Mouse (Mus musculus): ENCODE measurements around the gene Rpsa. TPM values are rescaled to one million over a fixed set of nuclear protein-coding genes. Genes with fewer than 3 reads are reported as not detected.

Rpsa gene
- polyA plus RNA-seq, 1 experiment = 245 TPM

DNA sequence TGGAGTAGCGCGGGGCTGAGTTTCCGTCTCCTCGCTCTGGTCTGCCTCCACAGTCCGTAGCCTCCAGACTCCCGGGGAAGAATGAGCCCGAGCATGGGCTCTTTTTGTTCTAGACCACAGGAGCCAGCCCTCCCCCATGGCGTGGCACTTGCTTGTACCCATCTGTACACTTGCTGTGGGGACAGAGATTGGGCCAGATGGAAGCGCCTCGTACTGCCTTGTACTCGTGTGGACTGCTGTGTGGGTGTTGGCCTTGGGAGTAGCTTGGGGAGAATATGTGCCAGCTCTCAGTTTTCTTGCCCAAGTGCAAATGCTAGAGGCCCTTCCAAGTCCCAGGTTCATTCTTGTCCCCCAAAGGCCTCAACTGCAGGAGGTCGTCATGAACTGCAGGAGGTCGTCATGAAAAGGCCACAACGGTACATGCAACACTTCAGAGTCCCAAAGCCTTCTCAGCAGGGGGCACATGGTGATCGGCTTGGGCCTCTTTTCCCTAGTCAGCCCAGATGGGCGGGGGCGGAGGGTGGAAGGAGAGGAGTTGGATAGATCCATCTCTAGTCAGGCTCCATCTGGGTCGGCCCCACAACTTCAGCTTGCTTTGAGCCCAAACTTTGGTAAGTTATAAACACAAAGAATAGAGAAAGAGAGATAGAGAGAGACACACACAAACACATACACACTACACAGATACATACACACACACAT, 47.1 kb downstream of the Rpsa start:
- TF ChIP-seq GATA1 (IDR thresholded peaks at IDR 0.05; ENCODE audit: low read length) = no peak
- no peak for TF ChIP-seq TAL1 (IDR thresholded peaks at IDR 0.05; ENCODE audit: low read length)
- Histone ChIP-seq H3K36me3 (ENCODE audit: control insufficient read depth) (no peaks in the 10 kb centered on the region), H3K27me3 (ENCODE audit: control insufficient read depth) (peaks cover 2% of the 10 kb centered on the region; the same call in 1 of the 2 replicates), H3K4me1 (ENCODE audit: control insufficient read depth) (no peaks in the 10 kb centered on the region), H3K4me3 (replicated peaks) (no peak overlapping the region), H3K9me3 (ENCODE audit: control insufficient read depth, low read length) (peaks cover 23% of the 10 kb centered on the region)

DNA sequence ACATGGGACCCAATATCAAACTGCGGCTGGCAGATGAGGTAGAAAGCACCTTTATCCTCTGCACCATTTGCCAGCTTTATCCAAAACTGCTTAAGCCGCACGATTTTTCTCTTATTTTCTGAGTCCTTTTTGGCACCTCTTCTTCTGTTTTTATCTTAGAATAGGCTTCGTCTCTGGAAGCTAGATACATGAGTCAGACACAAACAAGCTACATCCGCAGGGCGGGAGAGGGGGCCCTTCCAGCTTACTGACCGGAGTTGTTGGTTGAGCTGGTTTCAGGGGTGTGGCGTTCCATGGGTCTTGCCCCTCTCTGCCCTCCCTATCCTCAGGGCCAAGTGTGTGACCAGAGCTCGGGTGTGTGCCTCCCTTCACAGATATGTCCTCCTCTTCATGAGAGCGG, 51.3 kb downstream of the Rpsa start:
- Histone ChIP-seq H3K9me3 (ENCODE audit: control insufficient read depth, low read length) (peaks cover 4% of the 10 kb centered on the region; the same call in 1 of the 2 replicates), H3K36me3 (ENCODE audit: control insufficient read depth) (no peaks in the 10 kb centered on the region), H3K27me3 (ENCODE audit: control insufficient read depth) (no peaks in the 10 kb centered on the region), H3K4me1 (ENCODE audit: control insufficient read depth) (no peaks in the 10 kb centered on the region), H3K4me3 (replicated peaks) (no peak overlapping the region)
- TF ChIP-seq TAL1 (IDR thresholded peaks at IDR 0.05; ENCODE audit: low read length) (no peak), GATA1 (IDR thresholded peaks at IDR 0.05; ENCODE audit: low read length) (no peak)

Other genes with a start within 250 kb of the Rpsa start
- 1.3 and 1.4 TPM in 2 replicates for gene Wdr48, start 232.8 kb upstream of the Rpsa start, polyA plus RNA-seq (2012)
- 0.49 and 0.59 TPM in 2 replicates for gene Gorasp1, start 190.1 kb upstream of the Rpsa start, polyA plus RNA-seq (2012)
- gene Ttc21a, start 190.1 kb upstream of the Rpsa start, polyA plus RNA-seq (2012) = not detected in 2 replicates
- gene Csrnp1, start 143.0 kb upstream of the Rpsa start, polyA plus RNA-seq (2012) = 0.12 and 0.23 TPM in 2 replicates
- not detected in 2 replicates for gene Xirp1, start 104.1 kb upstream of the Rpsa start, polyA plus RNA-seq (2012)
- gene Cx3cr1, start 57.8 kb upstream of the Rpsa start, polyA plus RNA-seq (2012) = 0.01 TPM in 2 replicates
- not detected in 2 replicates for gene Ccr8, start 35.6 kb upstream of the Rpsa start, polyA plus RNA-seq (2012)
- 22.5 and 36.0 TPM in 2 replicates for gene Slc25a38, start 17.3 kb upstream of the Rpsa start, polyA plus RNA-seq (2012)
- 0.03 TPM in 1 of 2 replicates, not detected in the other for gene Mobp, start 22.0 kb downstream of the Rpsa start, polyA plus RNA-seq (2012)
- gene Myrip, start 173.8 kb downstream of the Rpsa start, polyA plus RNA-seq (2012) = not detected in 2 replicates